Mouse (Mus musculus): ENCODE data around the gene Adcy5. TPM values are rescaled to one million over a fixed set of nuclear protein-coding genes. Genes with fewer than 3 reads are reported as not detected.

Gene Adcy5
- polyA plus RNA-seq, 1 experiment: not detected

- no peak for TF ChIP-seq MAX (IDR thresholded peaks at IDR 0.05; ENCODE audit: low read depth)
- TF ChIP-seq POLR2A (IDR thresholded peaks at IDR 0.05; ENCODE audit: insufficient read length, low read depth): no peak
- no peak for TF ChIP-seq POLR2AphosphoS2 (IDR thresholded peaks at IDR 0.05; ENCODE audit: insufficient read length, low read depth)
- TF ChIP-seq REST (IDR thresholded peaks at IDR 0.05; ENCODE audit: insufficient read depth, insufficient read length): no peak
- no peak for TF ChIP-seq CEBPB (IDR thresholded peaks at IDR 0.05; ENCODE audit: insufficient read depth, poor library complexity, severe bottlenecking)
- no peak for TF ChIP-seq SRF (IDR thresholded peaks at IDR 0.05; ENCODE audit: control insufficient read depth, insufficient read length, low read depth)
- no peak for TF ChIP-seq TCF3 (IDR thresholded peaks at IDR 0.05; ENCODE audit: insufficient read length, low read depth)
- TF ChIP-seq E2F4 (IDR thresholded peaks at IDR 0.05; ENCODE audit: insufficient read depth): no peak
- no peak for TF ChIP-seq USF1 (IDR thresholded peaks at IDR 0.05; ENCODE audit: low read depth)
- TF ChIP-seq MYOD1 (IDR thresholded peaks at IDR 0.05; ENCODE audit: control insufficient read depth in 1 of 3, insufficient read length in 2 of 3, low read depth in 2 of 3): no peak
- no peak for TF ChIP-seq MYOG (IDR thresholded peaks at IDR 0.05; ENCODE audit: control insufficient read depth in 1 of 3, insufficient read depth in 1 of 3, insufficient read length in 2 of 3, low read depth in 2 of 3)
- TF ChIP-seq TCF12 (IDR thresholded peaks at IDR 0.05; ENCODE audit: insufficient read depth, poor library complexity, severe bottlenecking): no peak
- H3K36me3 ChIP-seq (ENCODE audit: control insufficient read depth, insufficient read depth): no peaks in the 10 kb centered on the region
- H3K27me3 ChIP-seq (ENCODE audit: control insufficient read depth, insufficient read depth, insufficient read length): peaks cover 41% of the 10 kb centered on the region
- no peak overlapping the region for H3K4me3 ChIP-seq
- no peak overlapping the region for H3ac ChIP-seq (ENCODE audit: control insufficient read depth, insufficient read length)
- H3K4me2 ChIP-seq (ENCODE audit: low read depth): no peak overlapping the region
- no peaks in the 10 kb centered on the region for H3K79me2 ChIP-seq (ENCODE audit: control insufficient read depth, insufficient read depth)
Observed at GRCm38 (mm10) chr16:35191271-35191670, 36.6 kb downstream of the Adcy5 start.

GRCm38 (mm10) chr16:35192471-35192870 is 37.8 kb downstream of the Adcy5 start:
- no peak for TF ChIP-seq MAX (IDR thresholded peaks at IDR 0.05; ENCODE audit: low read depth)
- TF ChIP-seq TCF3 (IDR thresholded peaks at IDR 0.05; ENCODE audit: insufficient read length, low read depth): no peak
- TF ChIP-seq POLR2A (IDR thresholded peaks at IDR 0.05; ENCODE audit: insufficient read length, low read depth): no peak
- TF ChIP-seq TCF12 (IDR thresholded peaks at IDR 0.05; ENCODE audit: insufficient read depth, poor library complexity, severe bottlenecking): no peak
- no peak for TF ChIP-seq REST (IDR thresholded peaks at IDR 0.05; ENCODE audit: insufficient read depth, insufficient read length)
- TF ChIP-seq CEBPB (IDR thresholded peaks at IDR 0.05; ENCODE audit: insufficient read depth, poor library complexity, severe bottlenecking): no peak
- TF ChIP-seq E2F4 (IDR thresholded peaks at IDR 0.05; ENCODE audit: insufficient read depth): no peak
- TF ChIP-seq USF1 (IDR thresholded peaks at IDR 0.05; ENCODE audit: low read depth): no peak
- no peak for TF ChIP-seq MYOD1 (IDR thresholded peaks at IDR 0.05; ENCODE audit: control insufficient read depth in 1 of 3, insufficient read length in 2 of 3, low read depth in 2 of 3)
- no peaks in the 10 kb centered on the region for H3K36me3 ChIP-seq (ENCODE audit: control insufficient read depth, insufficient read depth)
- H3K27me3 ChIP-seq (ENCODE audit: control insufficient read depth, insufficient read depth, insufficient read length): peaks cover 36% of the 10 kb centered on the region
- H3K4me3 ChIP-seq: no peak overlapping the region
- H3ac ChIP-seq (ENCODE audit: control insufficient read depth, insufficient read length): no peak overlapping the region
- H3K4me2 ChIP-seq (ENCODE audit: low read depth): no peak overlapping the region
- no peaks in the 10 kb centered on the region for H3K79me2 ChIP-seq (ENCODE audit: control insufficient read depth, insufficient read depth)

- Histone ChIP-seq H3K36me3 (ENCODE audit: control insufficient read depth, insufficient read depth) (no peaks in the 10 kb centered on the region), H3ac (ENCODE audit: control insufficient read depth, insufficient read length) (no peak overlapping the region), H3K4me2 (ENCODE audit: low read depth) (no peak overlapping the region), H3K79me2 (ENCODE audit: control insufficient read depth, insufficient read depth) (no peaks in the 10 kb centered on the region), H3K4me3 (no peak overlapping the region), H3K27me3 (ENCODE audit: control insufficient read depth, insufficient read depth, insufficient read length) (peaks cover 36% of the 10 kb centered on the region)
- no peak for TF ChIP-seq SRF (IDR thresholded peaks at IDR 0.05; ENCODE audit: control insufficient read depth, insufficient read length, low read depth)
- no peak for TF ChIP-seq TCF12 (IDR thresholded peaks at IDR 0.05; ENCODE audit: insufficient read depth, poor library complexity, severe bottlenecking)
- no peak for TF ChIP-seq POLR2A (IDR thresholded peaks at IDR 0.05; ENCODE audit: insufficient read length, low read depth)
- TF ChIP-seq POLR2AphosphoS2 (IDR thresholded peaks at IDR 0.05; ENCODE audit: insufficient read length, low read depth): no peak
- TF ChIP-seq MYOG (IDR thresholded peaks at IDR 0.05; ENCODE audit: control insufficient read depth in 1 of 3, insufficient read depth in 1 of 3, insufficient read length in 2 of 3, low read depth in 2 of 3): no peak
- TF ChIP-seq MAX (IDR thresholded peaks at IDR 0.05; ENCODE audit: low read depth): no peak
- no peak for TF ChIP-seq E2F4 (IDR thresholded peaks at IDR 0.05; ENCODE audit: insufficient read depth)
- TF ChIP-seq REST (IDR thresholded peaks at IDR 0.05; ENCODE audit: insufficient read depth, insufficient read length): no peak
Observed at GRCm38 (mm10) chr16:35193357-35193756, 38.7 kb downstream of the Adcy5 start.

GRCm38 (mm10) chr16:35199721-35200431 is 45.2 kb downstream of the Adcy5 start:
- Histone ChIP-seq H3K4me3 (no peak overlapping the region), H3K4me2 (ENCODE audit: low read depth) (no peak overlapping the region), H3K79me2 (ENCODE audit: control insufficient read depth, insufficient read depth) (no peaks in the 10 kb centered on the region), H3ac (ENCODE audit: control insufficient read depth, insufficient read length) (no peak overlapping the region), H3K36me3 (ENCODE audit: control insufficient read depth, insufficient read depth) (no peaks in the 10 kb centered on the region), H3K27me3 (ENCODE audit: control insufficient read depth, insufficient read depth, insufficient read length) (peaks cover 23% of the 10 kb centered on the region)
- no peak for TF ChIP-seq MYOD1 (IDR thresholded peaks at IDR 0.05; ENCODE audit: control insufficient read depth in 1 of 3, insufficient read length in 2 of 3, low read depth in 2 of 3)
- TF ChIP-seq CEBPB (IDR thresholded peaks at IDR 0.05; ENCODE audit: insufficient read depth, poor library complexity, severe bottlenecking): no peak
- no peak for TF ChIP-seq MYOG (IDR thresholded peaks at IDR 0.05; ENCODE audit: control insufficient read depth in 1 of 3, insufficient read depth in 1 of 3, insufficient read length in 2 of 3, low read depth in 2 of 3)
- TF ChIP-seq REST (IDR thresholded peaks at IDR 0.05; ENCODE audit: insufficient read depth, insufficient read length): no peak
- TF ChIP-seq POLR2A (IDR thresholded peaks at IDR 0.05; ENCODE audit: insufficient read length, low read depth): no peak
- no peak for TF ChIP-seq USF1 (IDR thresholded peaks at IDR 0.05; ENCODE audit: low read depth)
- no peak for TF ChIP-seq SRF (IDR thresholded peaks at IDR 0.05; ENCODE audit: control insufficient read depth, insufficient read length, low read depth)
- TF ChIP-seq TCF3 (IDR thresholded peaks at IDR 0.05; ENCODE audit: insufficient read length, low read depth): no peak
- TF ChIP-seq E2F4 (IDR thresholded peaks at IDR 0.05; ENCODE audit: insufficient read depth): no peak
- no peak for TF ChIP-seq MAX (IDR thresholded peaks at IDR 0.05; ENCODE audit: low read depth)
- no peak for TF ChIP-seq POLR2AphosphoS2 (IDR thresholded peaks at IDR 0.05; ENCODE audit: insufficient read length, low read depth)
- TF ChIP-seq TCF12 (IDR thresholded peaks at IDR 0.05; ENCODE audit: insufficient read depth, poor library complexity, severe bottlenecking): no peak
